Mouse (Mus musculus) MEL (cell line): ENCODE data around the gene Far2.
"Not testable (repeated sequence)": the region's sequence is repeated elsewhere in the genome, so short reads cannot be mapped to it uniquely, and the experiment has no call there.

ENCODE experiments used
- CHD2 ChIP-seq: IDR thresholded peaks from 2 replicates; pipeline ENCODE4 v1.6.1; 2011; ENCODE audit warnings: low read length, improper control_type of control experiment
- CTCF ChIP-seq, 3 experiments: IDR thresholded peaks in 2 of 3; conservative IDR thresholded peaks in 1 of 3; 2 replicates each; pipeline ENCODE4 v1.5.1; 2011 to 2012; ENCODE audit warnings: low read length in 3 of 3, low read depth in 2 of 3, mild to moderate bottlenecking in 2 of 3, improper control_type of control experiment in 1 of 3, inconsistent platforms in 1 of 3, mixed read lengths in 1 of 3, moderate library complexity in 1 of 3; ENCODE audit not compliant: control insufficient read depth in 1 of 3, insufficient read depth in 1 of 3, poor library complexity in 1 of 3, severe bottlenecking in 1 of 3
- ELF1 ChIP-seq: IDR thresholded peaks from 2 replicates; pipeline ENCODE4 v1.6.1; 2014; ENCODE audit warnings: low read depth, mild to moderate bottlenecking, inconsistent platforms, low read length, improper control_type of control experiment, moderate library complexity
- GATA1 ChIP-seq: IDR thresholded peaks from 2 replicates; pipeline ENCODE4 v1.6.1; 2011; ENCODE audit warnings: low read depth, low read length, improper control_type of control experiment
- JUND ChIP-seq: IDR thresholded peaks from 2 replicates; pipeline ENCODE4 v1.6.1; 2011; ENCODE audit warnings: low read depth, mild to moderate bottlenecking, improper control_type of control experiment, low read length
- MAFK ChIP-seq: IDR thresholded peaks from 2 replicates; pipeline ENCODE4 v1.6.1; 2011; ENCODE audit warnings: low read depth, mild to moderate bottlenecking, low read length, improper control_type of control experiment, borderline replicate concordance
- MYB ChIP-seq: IDR thresholded peaks from 2 replicates; pipeline ENCODE4 v1.6.1; 2011; ENCODE audit warnings: mild to moderate bottlenecking, low read depth, low read length, improper control_type of control experiment
- POLR2A ChIP-seq, 2 experiments: IDR thresholded peaks; 2 replicates each; pipeline ENCODE4 v1.6.1; 2011 to 2012; ENCODE audit warnings: low read length in 2 of 2, mild to moderate bottlenecking in 2 of 2, control low read depth in 1 of 2, improper control_type of control experiment in 1 of 2, low read depth in 1 of 2, moderate library complexity in 1 of 2; ENCODE audit not compliant: control insufficient read depth in 1 of 2, insufficient read depth in 1 of 2, poor library complexity in 1 of 2
- TAL1 ChIP-seq: IDR thresholded peaks from 2 replicates; pipeline ENCODE4 v1.6.1; 2012; ENCODE audit warnings: mild to moderate bottlenecking, inconsistent platforms, low read length, moderate library complexity, mixed read lengths
- TCF12 ChIP-seq: IDR thresholded peaks from 2 replicates; pipeline ENCODE4 v1.6.1; 2014; ENCODE audit warnings: low read depth, mild to moderate bottlenecking, inconsistent platforms, low read length, improper control_type of control experiment, moderate library complexity
- UBTF ChIP-seq: IDR thresholded peaks from 2 replicates; pipeline ENCODE4 v1.6.1; 2012; ENCODE audit warnings: low read depth, mild to moderate bottlenecking, inconsistent platforms, low read length, improper control_type of control experiment, moderate library complexity, borderline replicate concordance; ENCODE audit not compliant: insufficient read depth
- USF2 ChIP-seq, 2 experiments: IDR thresholded peaks; 2 replicates each; pipeline ENCODE4 v1.6.1; 2011 to 2012; ENCODE audit warnings: improper control_type of control experiment in 2 of 2, low read length in 2 of 2, borderline replicate concordance in 1 of 2, inconsistent platforms in 1 of 2, low read depth in 1 of 2, mild to moderate bottlenecking in 1 of 2; ENCODE audit not compliant: insufficient read depth in 1 of 2
- ZKSCAN1 ChIP-seq: IDR thresholded peaks from 2 replicates; pipeline ENCODE4 v1.6.1; 2012; ENCODE audit warnings: low read depth, mild to moderate bottlenecking, inconsistent platforms, low read length, improper control_type of control experiment, moderate library complexity
- ZNF384 ChIP-seq: IDR thresholded peaks from 2 replicates; pipeline ENCODE4 v1.6.1; 2012; ENCODE audit warnings: low read depth, mild to moderate bottlenecking, inconsistent platforms, low read length, improper control_type of control experiment

DNA sequence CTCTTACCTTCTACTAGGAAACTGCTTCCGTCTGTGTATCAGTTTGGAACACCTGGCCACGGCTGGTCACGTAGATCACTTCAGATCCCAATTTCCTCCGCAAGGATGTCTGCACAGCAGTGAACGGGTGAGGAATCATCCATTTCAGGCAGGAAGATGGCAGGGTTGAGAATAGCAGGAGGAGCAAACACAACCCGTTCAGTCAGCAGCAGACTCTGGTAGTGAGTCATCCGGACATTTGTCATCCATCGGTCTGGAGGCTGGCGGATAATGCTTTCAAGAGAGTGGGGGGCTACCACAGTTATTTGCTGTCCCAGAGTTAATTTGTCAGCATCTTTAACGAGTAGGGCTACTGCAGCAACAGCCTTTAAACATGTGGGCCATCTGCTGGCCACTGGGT lies 79.8 kb downstream of the Far2 start:
- not testable (repeated sequence) for TF ChIP-seq MAFK; CTCF (IDR thresholded peaks at IDR 0.05 in 2 of 3, conservative IDR thresholded peaks at IDR 0.05 in 1 of 3; ENCODE audit: control insufficient read depth in 1 of 3, insufficient read depth in 1 of 3, low read depth in 2 of 3, low read length in 3 of 3, poor library complexity in 1 of 3, severe bottlenecking in 1 of 3); ZNF384; TCF12; ZKSCAN1; CHD2; TAL1; USF2 (IDR thresholded peaks at IDR 0.05; ENCODE audit: borderline replicate concordance in 1 of 2, insufficient read depth in 1 of 2, low read depth in 1 of 2, low read length in 2 of 2); ELF1; GATA1; UBTF; POLR2A (IDR thresholded peaks at IDR 0.05; ENCODE audit: control insufficient read depth in 1 of 2, insufficient read depth in 1 of 2, low read depth in 1 of 2, low read length in 2 of 2, poor library complexity in 1 of 2); JUND; MYB
